In genomic region chr4:65124369-65125151, GRCm38 (mm10) we compare ENCODE assay signal across 8 mouse cellular contexts. TPM values are rescaled to one million over a fixed set of nuclear protein-coding genes. Genes with fewer than 3 reads are reported as not detected.
DNase-seq lines count a peak whose midpoint lies in the region; ATAC-seq lines count a peak whose summit lies in the region.

No protein-coding gene starts in this region.

- H3K9me3 ChIP-seq in forebrain, embryonic 11.5 days (ENCODE audit: control insufficient read depth, low read length): no peaks in the 10 kb centered on the region
- no peaks in the 10 kb centered on the region for H3K9me3 ChIP-seq in hindbrain, embryonic 14.5 days (ENCODE audit: control insufficient read depth, low read length)
- no peaks in the 10 kb centered on the region for H3K9me3 ChIP-seq in liver, embryonic 15.5 days (replicated peaks)
- H3K9me3 ChIP-seq in stomach, embryonic 14.5 days (ENCODE audit: control insufficient read depth, low read depth, low read length): no peaks in the 10 kb centered on the region

- H3K4me1 ChIP-seq in forebrain, embryonic 11.5 days (replicated peaks; ENCODE audit: control insufficient read depth, insufficient read depth, low read length): no peaks in the 10 kb centered on the region
- peaks cover 14% of the 10 kb centered on the region for H3K4me1 ChIP-seq in hindbrain, embryonic 14.5 days (replicated peaks; ENCODE audit: control insufficient read depth, insufficient read depth, low read length)
- no peaks in the 10 kb centered on the region for H3K4me1 ChIP-seq in liver, embryonic 15.5 days (replicated peaks)
- no peaks in the 10 kb centered on the region for H3K4me1 ChIP-seq in stomach, embryonic 14.5 days (ENCODE audit: control insufficient read depth, insufficient read depth, low read length)

- WGBS in forebrain, embryonic 11.5 days: under 1% methylated on average over 65 of the region's 80 CpGs
- WGBS in hindbrain, embryonic 14.5 days: 1% methylated on average over 50 of the region's 80 CpGs
- WGBS in liver, embryonic 15.5 days (ENCODE audit: insufficient replicate concordance): 2% methylated on average over 47 of the region's 80 CpGs
- WGBS in stomach, embryonic 14.5 days: 1% methylated on average over 74 of the region's 80 CpGs

- peak; percentile 38 for DNase-seq in cerebellum, adult 11-12 months
- DNase-seq in NIH3T3 (ENCODE audit: low read depth): peak; percentile 54
- peak; percentile 76 for DNase-seq in forebrain, embryonic 11.5 days (ENCODE audit: low spot score)
- no peak for DNase-seq in hindbrain, embryonic 14.5 days (ENCODE audit: low spot score)
- DNase-seq in thymus, postnatal 0 days (ENCODE audit: low spot score): no peak

- H3K27me3 ChIP-seq in forebrain, embryonic 11.5 days (ENCODE audit: control insufficient read depth, insufficient read depth, low read length): no peaks in the 10 kb centered on the region; the same call in 1 of the 2 replicates
- H3K27me3 ChIP-seq in hindbrain, embryonic 14.5 days (ENCODE audit: control insufficient read depth, insufficient read depth, low read length): peaks cover 16% of the 10 kb centered on the region
- peaks cover 54% of the 10 kb centered on the region for H3K27me3 ChIP-seq in liver, embryonic 15.5 days
- H3K27me3 ChIP-seq in stomach, embryonic 14.5 days (ENCODE audit: control insufficient read depth, insufficient read depth, low read length): no peaks in the 10 kb centered on the region

- H3K27ac ChIP-seq in forebrain, embryonic 11.5 days (ENCODE audit: low read depth, low read length): no peak overlapping the region; the same call in 1 of the 2 replicates
- H3K27ac ChIP-seq in hindbrain, embryonic 14.5 days: no peak overlapping the region
- H3K27ac ChIP-seq in liver, embryonic 15.5 days (replicated peaks): no peak overlapping the region
- H3K27ac ChIP-seq in stomach, embryonic 14.5 days (ENCODE audit: low read length): peak overlapping the region; percentile 33; the same call in 1 of the 2 replicates

- H3K36me3 ChIP-seq in forebrain, embryonic 11.5 days (ENCODE audit: control insufficient read depth, insufficient read depth, low read length): no peaks in the 10 kb centered on the region
- no peaks in the 10 kb centered on the region for H3K36me3 ChIP-seq in hindbrain, embryonic 14.5 days (replicated peaks; ENCODE audit: control insufficient read depth, insufficient read depth)
- no peaks in the 10 kb centered on the region for H3K36me3 ChIP-seq in liver, embryonic 15.5 days (replicated peaks)
- H3K36me3 ChIP-seq in stomach, embryonic 14.5 days (ENCODE audit: control insufficient read depth, insufficient read depth, low read length): no peaks in the 10 kb centered on the region

- no peak for ATAC-seq in cerebellum, adult (ENCODE audit: insufficient number of reproducible peaks, low FRiP score, low TSS enrichment)
- peak; percentile 45 for ATAC-seq in forebrain, embryonic 11.5 days (replicated peaks; ENCODE audit: low FRiP score)
- peak; percentile 70 for ATAC-seq in hindbrain, embryonic 14.5 days (ENCODE audit: low FRiP score)
- no peak for ATAC-seq in liver, embryonic 15.5 days (ENCODE audit: insufficient read depth)
- peak; percentile 29; the same call in 1 of the 2 replicates for ATAC-seq in stomach, embryonic 14.5 days (ENCODE audit: insufficient number of reproducible peaks, insufficient read depth, low FRiP score, low read depth)

- H3K4me3 ChIP-seq in forebrain, embryonic 11.5 days (ENCODE audit: low read depth, low read length): peak overlapping the region; percentile 62
- H3K4me3 ChIP-seq in hindbrain, embryonic 14.5 days (replicated peaks; ENCODE audit: low read length): peak overlapping the region; percentile 50
- H3K4me3 ChIP-seq in liver, embryonic 15.5 days (replicated peaks): peak overlapping the region; percentile 39
- peak overlapping the region; percentile 48 for H3K4me3 ChIP-seq in stomach, embryonic 14.5 days (ENCODE audit: low read depth, low read length)

- H3K9ac ChIP-seq in forebrain, embryonic 11.5 days (ENCODE audit: low read length): peak overlapping the region; percentile 75
- peak overlapping the region; percentile 66 for H3K9ac ChIP-seq in hindbrain, embryonic 14.5 days
- no peak overlapping the region for H3K9ac ChIP-seq in liver, embryonic 15.5 days
- peak overlapping the region; percentile 42; the same call in 1 of the 2 replicates for H3K9ac ChIP-seq in stomach, embryonic 14.5 days (replicated peaks; ENCODE audit: low read depth, low read length)

- H3K4me2 ChIP-seq in forebrain, embryonic 11.5 days (ENCODE audit: low read depth, low read length, severe bottlenecking): peak overlapping the region; percentile 79
- peak overlapping the region; percentile 92 for H3K4me2 ChIP-seq in hindbrain, embryonic 14.5 days (replicated peaks)
- H3K4me2 ChIP-seq in liver, embryonic 15.5 days: peak overlapping the region; percentile 62
- H3K4me2 ChIP-seq in stomach, embryonic 14.5 days (replicated peaks; ENCODE audit: low read depth, low read length): peak overlapping the region; percentile 94

RNA-seq across cellular contexts. Expression of gene Pappa, which starts 0.6 kb away (rescaled TPM):
- polyA plus RNA-seq in forebrain, embryonic 11.5 days (2014; fragmentation: Nextera tagmentation; extraction: Ambion mirVana): 3.9 and 4.1 TPM in 2 replicates
- 0.77 and 0.80 TPM in 2 replicates for polyA plus RNA-seq in hindbrain, embryonic 14.5 days (2014; fragmentation: Nextera tagmentation; extraction: Ambion mirVana)
- 0.02 and 0.05 TPM in 2 replicates for polyA plus RNA-seq in liver, embryonic 15.5 days (2015; fragmentation: Nextera tagmentation; extraction: Ambion mirVana)
- 1.3 TPM in 2 replicates for polyA plus RNA-seq in stomach, embryonic 14.5 days (2014; fragmentation: Nextera tagmentation; extraction: Ambion mirVana)
- 0.15 and 0.18 TPM in 2 replicates for polyA plus RNA-seq in thymus, postnatal 0 days (2015; fragmentation: Nextera tagmentation; extraction: Ambion mirVana)

Comparison
In these comparisons a context has a peak if more than half of its experiments do, and no peak if none do; other contexts are left out.
1. DNase-seq: peak in cerebellum, adult 11-12 months (single experiment), NIH3T3 (single experiment) and forebrain, embryonic 11.5 days (single experiment); none in hindbrain, embryonic 14.5 days (single experiment) and thymus, postnatal 0 days (single experiment).
2. ATAC-seq: peak in forebrain, embryonic 11.5 days (single experiment), hindbrain, embryonic 14.5 days (single experiment) and stomach, embryonic 14.5 days (single experiment); none in cerebellum, adult (single experiment) and liver, embryonic 15.5 days (single experiment).
3. Peak in every context shown above with its lines, with median percentiles within 50 percentile points of each other: H3K4me2 ChIP-seq and H3K4me3 ChIP-seq.